Mouse (Mus musculus): ENCODE data around the gene Abcb1a.

DNA sequence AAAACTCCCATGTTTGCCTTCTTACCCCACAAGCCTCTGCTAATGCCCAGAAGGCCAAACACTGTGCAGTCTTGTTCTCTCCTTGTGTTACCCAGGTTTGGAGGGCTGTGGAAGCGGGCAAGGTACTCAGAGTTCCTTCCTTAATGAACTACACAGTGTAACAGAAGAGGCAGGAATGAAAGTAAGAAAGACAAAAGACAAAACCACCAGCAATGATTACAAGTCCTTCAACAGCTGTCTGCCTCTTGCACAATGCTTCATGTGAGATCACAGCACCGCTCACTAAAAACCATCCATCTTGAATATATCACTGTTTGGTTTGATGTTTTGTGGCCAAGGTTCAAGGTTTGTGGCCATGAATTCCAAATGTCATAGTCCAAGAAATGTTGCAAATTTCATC is 118.4 kb downstream of the Abcb1a start:
- TF ChIP-seq CTCF (IDR thresholded peaks at IDR 0.05; ENCODE audit: low read depth) (no peak), EP300 (IDR thresholded peaks at IDR 0.05; ENCODE audit: low read depth) (no peak)
